Mouse (Mus musculus): ENCODE data around the gene Mcts2.
A peak's percentile ranks its signal among the peaks of the same experiment; 100 is the strongest.

Mcts2 gene

DNA sequence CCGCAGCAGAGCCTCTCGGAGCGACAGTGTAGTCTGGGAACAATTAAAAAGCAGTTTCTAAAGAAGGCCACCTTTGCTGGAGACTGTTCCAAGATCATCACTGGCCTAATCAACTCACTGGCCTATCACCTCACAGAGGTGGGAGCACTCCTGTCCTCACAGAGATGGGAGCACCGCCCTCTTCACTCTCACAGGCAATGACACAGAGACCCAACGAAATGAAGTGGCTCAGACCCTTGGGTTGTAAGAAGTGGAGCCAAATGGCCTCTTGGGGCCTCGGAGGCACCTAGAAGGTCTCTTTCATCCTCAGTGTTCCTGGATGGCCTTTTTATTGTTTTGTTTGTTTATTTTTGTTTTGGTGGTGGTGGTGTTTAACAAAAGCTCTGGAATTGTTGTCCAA, 39.4 kb downstream of the Mcts2 start:
- DNase-seq (ENCODE audit: low spot score): no peak

DNA sequence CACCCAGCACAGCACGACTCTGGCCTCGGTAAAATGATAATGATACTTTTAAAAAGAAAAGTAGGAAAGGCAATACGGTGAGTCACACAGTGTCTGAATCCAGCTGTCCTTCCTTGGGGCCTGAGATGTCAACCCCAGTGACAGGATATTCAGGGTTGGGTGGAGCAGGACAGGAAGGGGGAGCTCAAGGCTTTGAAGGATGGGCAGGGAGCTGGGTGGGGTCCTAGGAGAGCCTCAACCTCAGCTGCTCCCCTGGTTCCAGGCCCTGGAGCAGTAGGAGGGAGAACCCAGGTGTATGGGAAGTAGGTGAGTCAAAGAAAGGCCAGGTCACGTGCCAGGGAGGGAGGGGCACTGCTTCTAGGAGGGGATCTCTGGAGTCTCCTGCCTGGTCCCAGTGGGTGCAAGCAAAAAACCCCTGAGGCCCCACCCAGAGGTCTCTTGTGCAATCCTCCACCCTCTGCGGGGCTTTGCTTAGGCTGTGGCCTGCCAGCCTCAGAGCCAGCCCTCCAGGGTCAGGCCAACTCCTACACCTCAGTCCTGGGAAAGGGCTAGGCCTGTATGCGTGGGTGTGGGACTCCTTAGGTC, 40.0 kb downstream of the Mcts2 start:
- DNase-seq (ENCODE audit: low spot score): no peak

DNA sequence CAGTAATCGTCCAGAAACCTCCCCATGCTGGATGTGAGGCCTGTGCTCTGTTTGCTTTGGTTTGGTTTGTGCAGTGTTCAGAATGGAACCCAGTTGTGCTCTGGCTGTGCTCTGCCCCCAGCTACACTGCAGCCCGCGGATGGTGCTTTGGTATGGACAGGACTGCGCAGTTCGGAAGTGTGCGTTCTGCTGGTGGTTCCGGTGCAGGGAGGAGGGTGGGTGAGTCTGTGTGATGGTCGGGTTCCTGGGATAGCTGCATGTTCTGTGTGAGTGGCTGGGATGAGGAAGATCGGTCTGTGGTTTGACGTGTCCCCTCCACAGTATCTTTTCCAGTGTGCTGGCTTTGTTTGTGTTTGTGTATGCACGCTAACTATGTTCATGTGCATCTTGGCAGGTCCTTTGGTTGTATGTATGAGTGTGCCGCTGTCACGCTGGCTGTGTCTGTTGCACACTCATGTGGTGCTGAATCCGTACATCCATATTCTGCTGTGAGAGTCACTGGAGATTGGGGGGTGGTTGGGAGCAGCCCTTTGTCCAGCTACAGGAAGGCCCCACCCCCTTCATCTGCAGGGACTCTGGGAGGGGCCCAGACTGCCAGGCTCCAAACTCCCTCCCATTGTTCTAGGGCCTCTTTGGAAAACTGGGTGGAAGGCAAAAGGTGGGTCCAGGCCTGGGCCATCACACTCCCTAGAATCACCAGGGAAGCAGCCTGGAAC, 41.1 kb downstream of the Mcts2 start:
- DNase-seq (ENCODE audit: low spot score): no peak

DNA sequence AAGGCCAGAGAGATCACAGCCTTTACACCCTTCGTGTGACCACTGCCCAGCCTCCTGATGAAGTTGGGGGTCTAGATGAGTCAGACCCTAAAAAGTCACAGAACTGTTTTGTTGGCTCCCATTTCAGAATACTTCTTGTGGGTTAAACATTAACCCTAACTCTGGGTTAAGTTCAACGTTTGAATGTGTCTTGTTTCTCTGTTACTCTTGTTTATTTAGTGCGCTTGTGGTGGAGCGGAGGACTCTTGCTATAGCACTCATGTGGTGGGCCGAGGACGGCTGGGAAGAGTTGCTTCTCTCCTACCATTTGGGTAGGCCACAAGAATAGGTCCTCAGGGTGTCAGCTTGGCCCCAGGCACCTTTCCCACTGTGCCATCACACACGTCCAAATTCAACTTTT, 41.8 kb downstream of the Mcts2 start:
- peak; percentile 62 for DNase-seq (ENCODE audit: low spot score)

DNA sequence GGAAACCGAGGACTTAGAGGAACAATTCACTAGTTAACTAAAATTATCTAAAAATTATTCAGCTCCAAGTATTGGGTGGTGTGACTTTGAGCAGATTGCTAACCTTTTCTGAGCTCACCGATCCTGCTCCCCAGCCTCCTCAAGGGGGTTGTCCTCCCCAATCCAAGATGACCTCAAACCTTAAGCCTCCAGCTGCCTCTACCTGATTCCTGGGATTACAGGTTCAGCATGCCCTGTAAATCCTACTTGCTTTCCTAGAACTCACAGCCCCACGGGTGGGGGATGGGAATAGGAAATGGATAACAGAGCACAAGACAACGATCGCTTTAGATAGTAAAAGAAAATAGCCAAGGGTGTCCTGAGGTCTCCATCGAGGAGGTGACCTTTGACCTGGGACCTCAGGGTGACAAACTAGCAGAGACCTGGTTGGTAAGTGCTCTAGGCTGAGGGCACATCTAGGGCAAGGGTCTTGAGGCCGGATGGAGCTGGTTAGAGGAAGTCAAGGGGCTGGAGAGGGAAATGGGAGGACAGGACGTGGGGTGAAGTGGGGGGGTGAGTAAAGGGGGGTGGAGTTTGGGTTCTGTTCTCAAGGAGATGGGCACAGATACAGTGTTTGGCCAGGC, 42.3 kb downstream of the Mcts2 start:
- DNase-seq (ENCODE audit: low spot score): peak; percentile 93

DNA sequence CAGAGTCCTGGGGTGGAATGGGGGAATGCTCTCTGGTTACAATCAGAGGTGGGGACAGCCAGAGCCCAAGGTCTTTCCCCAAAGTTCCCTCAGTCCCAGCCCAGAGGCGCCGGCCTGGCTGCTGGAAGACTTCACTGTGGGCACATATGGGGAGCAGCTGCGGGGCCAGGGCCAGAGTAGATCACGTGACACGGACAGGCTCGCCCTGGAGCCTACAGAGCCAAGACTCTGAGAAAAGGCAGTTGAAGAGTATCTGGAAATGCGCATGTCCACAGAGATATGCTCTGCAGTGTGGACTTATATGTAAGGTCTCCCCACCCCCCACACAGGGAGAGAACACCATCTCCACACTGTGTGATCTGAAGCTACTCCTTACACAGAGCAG, 42.8 kb downstream of the Mcts2 start:
- DNase-seq (ENCODE audit: low spot score): peak; percentile 78

DNA sequence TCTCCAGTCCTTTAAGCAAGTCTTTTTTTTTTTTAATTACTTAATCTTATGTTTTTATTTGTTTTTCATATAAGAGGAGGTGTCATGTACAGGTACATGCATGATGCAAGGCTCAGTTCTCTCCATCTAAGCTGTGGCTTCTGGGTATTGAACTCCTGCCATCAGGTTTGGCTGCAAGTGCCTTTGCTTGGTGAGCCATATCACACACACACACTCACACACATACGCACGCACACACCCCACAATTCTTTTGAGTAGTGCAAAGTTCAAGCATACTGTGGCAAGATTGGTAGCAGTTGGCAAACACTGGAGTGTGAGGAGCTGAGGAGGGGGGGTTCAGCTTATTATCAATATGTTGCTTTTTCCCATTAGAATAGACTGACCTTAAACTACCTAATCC, 46.4 kb downstream of the Mcts2 start:
- no peak for DNase-seq (ENCODE audit: low spot score)

DNA sequence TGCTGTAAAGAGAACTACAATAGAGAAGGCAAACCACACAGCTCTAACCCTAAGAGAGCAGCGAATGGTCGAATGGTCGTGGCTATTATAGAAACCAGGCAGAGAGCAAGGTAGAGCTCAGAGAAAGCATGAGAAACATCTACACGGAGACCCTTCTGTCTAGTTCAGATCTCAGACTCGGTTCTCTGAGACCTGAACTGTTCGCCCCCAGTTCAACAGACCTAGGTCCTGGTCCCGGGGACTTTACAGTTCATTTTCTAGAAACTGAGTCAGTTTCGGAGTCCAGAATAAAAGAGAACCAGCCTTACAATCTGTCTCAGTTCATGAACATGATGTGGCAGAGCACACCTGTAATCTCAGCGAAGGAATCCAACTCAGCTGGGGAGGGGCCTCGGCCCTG, 47.7 kb downstream of the Mcts2 start:
- no peak for DNase-seq (ENCODE audit: low spot score)

DNA sequence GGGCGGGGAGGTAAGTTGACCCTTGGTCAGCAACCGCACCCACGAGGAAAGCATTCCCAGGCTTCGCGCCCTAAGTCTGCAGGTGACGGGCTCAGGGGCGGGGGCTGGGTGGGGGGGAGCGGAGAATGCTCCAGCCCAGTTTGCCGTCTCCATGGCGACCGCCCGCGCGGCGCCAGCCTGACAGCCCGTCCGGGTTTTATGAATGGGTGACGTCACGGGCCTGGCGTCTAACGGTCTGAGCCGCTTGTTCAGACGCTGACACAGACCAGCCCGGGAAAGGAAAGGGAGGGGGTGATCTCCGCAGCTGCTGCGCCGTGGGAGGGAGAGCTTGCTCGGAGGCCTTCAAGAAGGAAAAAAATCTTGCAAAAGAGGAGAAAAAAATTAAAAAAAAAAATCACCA, 48.1 kb downstream of the Mcts2 start:
- peak; percentile 98 for DNase-seq (ENCODE audit: low spot score)

DNA sequence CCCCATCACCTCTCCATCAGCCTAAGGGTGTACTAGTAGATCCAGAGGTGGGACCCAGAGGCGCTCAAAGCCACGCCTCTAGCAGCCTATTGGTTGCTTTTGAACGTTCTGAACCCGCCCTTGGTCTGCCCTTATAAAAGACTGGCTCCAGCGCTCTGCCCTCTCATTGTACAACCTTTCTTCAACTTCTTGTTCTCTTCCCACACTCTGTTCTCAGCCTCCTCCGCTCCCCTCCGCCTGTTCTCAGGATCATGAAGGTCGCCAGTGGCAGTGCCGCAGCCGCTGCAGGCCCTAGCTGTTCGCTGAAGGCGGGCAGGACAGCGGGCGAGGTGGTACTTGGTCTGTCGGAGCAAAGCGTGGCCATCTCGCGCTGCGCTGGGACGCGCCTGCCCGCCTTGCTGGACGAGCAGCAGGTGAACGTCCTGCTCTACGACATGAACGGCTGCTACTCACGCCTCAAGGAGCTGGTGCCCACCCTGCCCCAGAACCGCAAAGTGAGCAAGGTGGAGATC, 49.3 kb downstream of the Mcts2 start, which contains the start of gene Id1:
Gene Id1 (plus strand): TSS at position 162 of the 512 bp plus-strand sequence.
- DNase-seq (ENCODE audit: low spot score): peak; percentile 95

DNA sequence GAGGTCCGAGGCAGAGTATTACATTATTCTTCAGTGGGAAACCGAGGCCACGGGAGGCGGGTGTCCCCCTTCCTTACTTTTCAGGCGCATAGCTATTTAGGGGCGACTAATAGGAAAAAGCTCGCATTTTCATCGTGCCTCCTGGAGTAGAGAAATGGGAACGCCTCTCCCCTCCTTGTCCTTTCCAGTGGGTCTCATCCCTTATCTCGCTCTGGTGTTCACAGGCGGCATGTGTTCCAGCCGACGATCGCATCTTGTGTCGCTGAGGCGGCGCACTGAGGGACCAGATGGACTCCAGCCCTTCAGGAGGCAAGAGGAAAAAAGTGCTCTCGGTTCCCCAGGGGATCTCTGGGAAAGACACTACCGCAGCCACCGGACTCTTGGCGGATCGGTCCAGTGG, 49.9 kb downstream of the Mcts2 start:
- no peak for DNase-seq (ENCODE audit: low spot score)

Data from yolk sac, embryonic 10.5 days (tissue).